Mouse (Mus musculus) lung, postnatal 0 days (tissue): ENCODE results near the gene Il24.

Experiments used
- CTCF ChIP-seq: IDR thresholded peaks from 2 replicates; pipeline ENCODE4 v1.5.1; 2016; ENCODE audit warnings: antibody characterized with exemption, mild to moderate bottlenecking
- EP300 ChIP-seq: IDR thresholded peaks from 2 replicates; pipeline ENCODE4 v1.6.1; 2016; ENCODE audit warnings: antibody characterized with exemption, mild to moderate bottlenecking, control low read depth

- no peak for TF ChIP-seq CTCF
- no peak for TF ChIP-seq EP300
Observed at GRCm38 (mm10) chr1:130864238-130864637, 23.0 kb downstream of the Il24 start.
